Mouse (Mus musculus) sigmoid colon, adult 10 weeks (tissue): Measurements from ENCODE around the gene Sh3d19. TPM values are rescaled to one million over a fixed set of nuclear protein-coding genes. Genes with fewer than 3 reads are reported as not detected.

ENCODE experiments used
- polyA plus RNA-seq: library from polyadenylated mRNA; stranded (reverse); fragments of 350-450 nt; fragmentation: Illumina TruSeq; extraction: RNeasy Lipid Tissue Mini Kit (QIAGEN cat#74804); gene quantifications from one replicate; pipeline ENCODE4 v1.2.3, GENCODE M21; 2014; ENCODE audit warnings: low read depth, low replicate concordance

Sh3d19 gene
- polyA plus RNA-seq: 96.0 TPM

DNA sequence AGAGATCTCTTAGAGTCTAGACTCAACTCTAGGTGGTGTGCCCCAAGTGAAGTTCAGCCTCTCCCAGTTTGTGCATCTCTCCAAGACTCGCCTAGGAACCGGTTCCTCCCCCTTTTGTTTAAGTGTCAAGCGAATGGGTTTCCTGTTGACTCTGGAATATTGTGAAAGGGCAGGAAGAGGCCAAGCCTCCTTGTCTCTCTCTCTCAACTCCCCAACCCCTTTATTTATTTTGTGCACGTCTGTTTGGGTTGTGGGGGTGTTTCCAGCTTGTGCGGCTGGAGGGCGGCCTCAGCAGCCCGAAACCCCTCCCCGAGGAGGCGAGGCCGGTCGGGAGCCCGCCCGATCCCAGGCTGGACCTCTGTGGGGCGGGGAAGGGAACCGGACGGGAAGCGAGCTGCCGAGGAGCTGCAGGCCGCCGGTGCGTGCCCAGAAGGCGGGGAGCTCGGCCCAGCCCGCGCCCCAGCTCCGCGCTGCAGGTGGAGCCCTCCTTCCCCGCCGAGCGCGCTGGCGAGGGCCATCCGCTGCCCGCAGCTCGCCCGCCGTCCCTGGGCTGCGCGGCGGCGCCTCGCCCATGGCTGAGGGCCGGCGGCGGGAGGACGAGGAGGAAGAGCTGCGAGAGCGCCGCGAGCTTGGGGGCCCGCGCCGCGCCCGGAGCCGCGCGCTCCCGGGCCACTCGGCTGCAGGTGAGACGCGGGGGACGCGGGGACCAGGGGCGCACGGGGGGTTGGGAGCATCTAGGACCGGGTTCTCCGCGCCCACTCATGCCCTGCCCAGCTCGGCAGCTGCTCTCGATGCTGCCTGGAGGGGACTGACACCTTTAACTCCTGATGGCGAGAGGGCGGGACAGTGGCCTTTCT is at the start of gene Sh3d19:
TSS of gene Sh3d19 (plus strand) at position 368 of the 857 bp plus-strand sequence.

DNA sequence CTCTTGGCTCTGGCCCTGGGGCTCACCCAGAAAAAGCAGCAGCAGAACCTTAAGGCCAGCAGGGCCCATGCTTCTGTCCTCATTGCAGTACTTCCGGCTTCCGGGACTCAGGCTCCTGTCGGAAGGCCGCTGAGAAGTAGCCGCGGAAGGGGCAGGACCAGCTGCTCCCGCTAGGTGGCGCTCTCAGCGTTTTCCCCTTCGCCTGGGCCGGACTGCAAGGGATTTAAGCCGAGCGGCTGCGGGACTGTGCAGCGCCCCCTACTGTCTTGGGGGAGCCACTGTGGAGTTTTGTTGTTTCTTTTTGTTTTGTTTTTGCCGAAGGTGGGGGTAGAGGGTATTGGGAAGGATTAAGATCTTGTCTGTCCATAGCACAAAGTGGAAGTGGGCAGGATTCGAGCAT is 31.5 kb downstream of the Sh3d19 start, which contains the start of gene Prss48:
TSS of gene Prss48 (minus strand) at position 69 of the 400 bp plus-strand sequence.

DNA sequence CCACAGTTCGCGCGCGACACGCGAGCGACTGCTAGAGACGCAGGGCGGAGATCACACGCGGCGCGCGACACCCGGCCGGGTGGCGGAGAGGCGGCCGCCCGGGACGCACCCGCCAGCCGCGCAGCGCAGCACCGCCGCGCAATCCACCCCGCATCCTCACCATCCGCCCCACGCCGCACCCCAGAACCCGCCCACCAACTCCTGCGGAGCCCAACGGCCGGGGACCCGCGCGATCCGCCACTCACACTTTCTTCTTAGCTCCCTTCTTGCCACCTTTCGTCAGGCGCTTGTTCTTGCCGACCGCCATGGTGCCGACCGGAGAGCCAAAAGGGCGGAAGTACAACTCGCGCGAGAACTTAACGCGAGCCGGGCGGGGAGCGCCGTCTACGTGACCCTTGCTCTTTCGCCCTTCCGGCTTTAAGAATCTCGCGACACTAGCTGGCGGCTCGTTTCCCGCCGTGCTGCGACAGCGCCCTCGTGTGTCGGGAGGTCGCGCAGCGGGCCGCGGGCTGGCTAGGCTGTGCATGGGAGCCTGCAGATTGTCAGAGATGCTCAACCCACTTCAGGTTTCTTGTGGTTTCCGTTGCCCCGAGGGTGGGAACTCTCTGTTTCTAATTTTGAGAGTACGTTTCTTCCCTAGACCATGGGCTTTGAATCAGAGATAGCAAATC is 171.5 kb downstream of the Sh3d19 start, which contains the start of gene Rps3a1:
TSS of gene Rps3a1 (minus strand) at position 440 of the 671 bp plus-strand sequence.

Other genes starting within 250 kb of the Sh3d19 start
- 7.1 TPM for gene Fam160a1, start 153.8 kb upstream of the Sh3d19 start, polyA plus RNA-seq
- gene Glt28d2, start 83.6 kb upstream of the Sh3d19 start, polyA plus RNA-seq: 12.8 TPM
- 2.0 TPM for gene Gm37240, start 83.6 kb upstream of the Sh3d19 start, polyA plus RNA-seq
- gene Prss48, start 31.4 kb downstream of the Sh3d19 start, polyA plus RNA-seq: not detected
- 1,513 TPM for gene Rps3a1, start 171.6 kb downstream of the Sh3d19 start, polyA plus RNA-seq